9 mouse cellular contexts compared by ENCODE assay signal in the genomic region with DNA sequence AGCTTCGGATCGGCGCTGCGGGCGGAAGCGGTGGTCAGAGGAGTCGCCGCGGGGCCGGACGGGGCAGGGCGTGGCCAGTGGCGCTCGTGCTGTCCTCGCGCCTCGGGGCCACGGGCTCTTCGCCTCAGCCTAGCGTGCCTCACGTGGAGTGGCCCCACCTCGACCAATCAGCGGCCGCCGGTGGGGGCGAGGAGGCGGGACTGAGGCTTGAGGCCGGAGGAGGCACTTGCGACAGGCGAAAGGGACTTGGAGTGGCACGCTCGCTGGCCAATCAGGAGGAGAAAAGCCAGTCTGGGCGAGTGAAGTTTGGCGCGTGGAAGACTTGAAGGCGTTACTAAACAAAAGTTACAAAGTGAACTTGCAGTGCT. TPM values are rescaled to one million over a fixed set of nuclear protein-coding genes. Genes with fewer than 3 reads are reported as not detected.
DNase-seq lines count a peak whose midpoint lies in the region; ATAC-seq and TF ChIP-seq lines count a peak whose summit lies in the region.
"Had no signal": no experiment of that assay in that cellular context is flagged by ENCODE, and none has a peak within 500 bp of the region (broad histone marks: within the 10 kb centered on the region; RNA-seq: fewer than 3 reads in every experiment).

Gene Rbm46, minus strand, starts transcription at position 112 of the 368 bp plus-strand sequence.

- peak within 1 kb of the TSS; percentile 57 for H3K4me2 ChIP-seq in forebrain, postnatal 0 days (ENCODE audit: low read depth)
- peak within 1 kb of the TSS; percentile 33; the same call in 1 of the 2 replicates for H3K4me2 ChIP-seq in liver, embryonic 14.5 days (ENCODE audit: low read depth)
- H3K4me2 ChIP-seq in neural tube, embryonic 13.5 days = peak within 1 kb of the TSS; percentile 60

- H3K9me3 ChIP-seq in forebrain, postnatal 0 days (ENCODE audit: low read length) = peaks cover 3% of the 10 kb centered on the region; the same call in 1 of the 2 replicates
- H3K9me3 ChIP-seq in liver, embryonic 14.5 days (ENCODE audit: control insufficient read depth, low read length) = no peaks in the 10 kb centered on the region
- H3K9me3 ChIP-seq in neural tube, embryonic 13.5 days = no peaks in the 10 kb centered on the region

- no peak for TF ChIP-seq EP300 in liver, embryonic 14.5 days (IDR thresholded peaks at IDR 0.05; ENCODE audit: low read depth)

- intact Hi-C loops in heart, postnatal 14 days (cut with DNase I) = loop anchor here (2.0 to 5.0 kb wide), 2 partner anchors 118 to 176 kb away; no protein-coding TSS in a partner anchor

- ATAC-seq in forebrain, postnatal 0 days = peak; percentile 96
- no peak for ATAC-seq in liver, embryonic 14.5 days (ENCODE audit: insufficient read depth)
- ATAC-seq in neural tube, embryonic 13.5 days (ENCODE audit: low read depth) = peak; percentile 96
- ATAC-seq: Patski had no signal

- no peaks in the 10 kb centered on the region for H3K4me1 ChIP-seq in forebrain, postnatal 0 days (ENCODE audit: insufficient read depth)
- no peaks in the 10 kb centered on the region for H3K4me1 ChIP-seq in liver, embryonic 14.5 days (replicated peaks; ENCODE audit: control insufficient read depth in 2 of 2, insufficient read depth in 2 of 2, low read length in 1 of 2)
- H3K4me1 ChIP-seq in neural tube, embryonic 13.5 days (replicated peaks) = peaks cover 10% of the 10 kb centered on the region

- peak within 1 kb of the TSS; percentile 14; the same call in 1 of the 2 replicates for H3K9ac ChIP-seq in forebrain, postnatal 0 days
- H3K9ac ChIP-seq in liver, embryonic 14.5 days (replicated peaks) = no peak within 1 kb of the TSS
- H3K9ac ChIP-seq in neural tube, embryonic 13.5 days = peak within 1 kb of the TSS; percentile 41

- H3K27me3 ChIP-seq in forebrain, postnatal 0 days (ENCODE audit: insufficient read depth, low read length) = peaks cover 18% of the 10 kb centered on the region; the same call in 1 of the 2 replicates
- H3K27me3 ChIP-seq in liver, embryonic 14.5 days (ENCODE audit: control insufficient read depth, insufficient read depth, low read length) = peaks cover 16% of the 10 kb centered on the region
- H3K27me3 ChIP-seq in neural tube, embryonic 13.5 days = peaks cover 27% of the 10 kb centered on the region

- H3K36me3 ChIP-seq in forebrain, postnatal 0 days (ENCODE audit: insufficient read depth) = no peaks in the 10 kb centered on the region
- H3K36me3 ChIP-seq in liver, embryonic 14.5 days (replicated peaks; ENCODE audit: control insufficient read depth, insufficient read depth, low read depth) = no peaks in the 10 kb centered on the region
- no peaks in the 10 kb centered on the region for H3K36me3 ChIP-seq in neural tube, embryonic 13.5 days

- peak; percentile 92 for DNase-seq in ES-CJ7 (ENCODE audit: low read depth, low spot score)
- peak; percentile 22 to 34 for DNase-seq in cerebellum, adult 18-20 months
- DNase-seq in forebrain, postnatal 0 days = peak; percentile 83
- DNase-seq in heart, postnatal 14 days = peak; percentile 78 to 84
- peak; percentile 62 to 80 for DNase-seq in kidney, postnatal 36 days
- DNase-seq in liver, embryonic 14.5 days (ENCODE audit: low read depth in 3 of 3, low spot score in 3 of 3) = peak in 2 of 3 experiments; percentile 7 to 12
- peak; percentile 58 for DNase-seq in urinary bladder, adult 2 months (ENCODE audit: low spot score)

- WGBS in forebrain, postnatal 0 days = 27% methylated on average over 36 of the region's 36 CpGs
- 21% methylated on average over 36 of the region's 36 CpGs for WGBS in liver, embryonic 14.5 days (ENCODE audit: insufficient replicate concordance)
- 30% methylated on average over 36 of the region's 36 CpGs for WGBS in neural tube, embryonic 13.5 days

- no peak within 1 kb of the TSS for H3K27ac ChIP-seq in forebrain, postnatal 0 days (ENCODE audit: low read depth, low read length)
- no peak within 1 kb of the TSS for H3K27ac ChIP-seq in liver, embryonic 14.5 days
- H3K27ac ChIP-seq in neural tube, embryonic 13.5 days (replicated peaks) = no peak within 1 kb of the TSS

- H3K4me3 ChIP-seq in forebrain, postnatal 0 days (ENCODE audit: low read depth, low read length) = peak within 1 kb of the TSS; percentile 29
- H3K4me3 ChIP-seq in liver, embryonic 14.5 days (ENCODE audit: insufficient read depth in 1 of 2, low read depth in 2 of 2, low read length in 2 of 2) = peak within 1 kb of the TSS in 1 of 2 experiments; percentile 29; a peak in 2 of 4 replicates
- H3K4me3 ChIP-seq in neural tube, embryonic 13.5 days = peak within 1 kb of the TSS; percentile 42

- no peak for TF ChIP-seq CTCF in forebrain, postnatal 0 days (IDR thresholded peaks at IDR 0.05; ENCODE audit: low read depth)
- no peak for TF ChIP-seq CTCF in liver, embryonic 14.5 days (IDR thresholded peaks at IDR 0.05; ENCODE audit: low read depth)

RNA-seq across cellular contexts. Expression of gene Rbm46, which starts in this region (rescaled TPM):
- total RNA-seq in forebrain, postnatal 0 days (2014; rRNA removed) = 1.0 and 1.4 TPM in 2 replicates
- polyA plus RNA-seq in forebrain, postnatal 0 days (2015; fragmentation: Nextera tagmentation; extraction: Ambion mirVana) = 0.96 and 1.6 TPM in 2 replicates
- total RNA-seq in heart, postnatal 14 days (2021) = under 1 TPM; 0.43 to 0.59 TPM
- polyA plus RNA-seq in liver, embryonic 14.5 days (2012; rRNA removed) = 0.22 and 0.24 TPM in 2 replicates
- polyA plus RNA-seq in liver, embryonic 14.5 days (2014; fragmentation: Nextera tagmentation; extraction: Ambion mirVana) = 0.82 and 0.89 TPM in 2 replicates
- 1.9 TPM in 2 replicates for polyA plus RNA-seq in neural tube, embryonic 13.5 days (2015; fragmentation: Nextera tagmentation; extraction: Ambion mirVana)
- polyA plus RNA-seq in urinary bladder, adult 2 months (2012; rRNA removed) = 1.0 and 1.1 TPM in 2 replicates
- polyA plus RNA-seq: Patski had no signal

Comparison
In these comparisons a context has a peak if more than half of its experiments do, and no peak if none do; other contexts are left out.
1. Peak in DNase-seq in heart, postnatal 14 days; RNA of the gene not detected or under 1 TPM.
2. Peak in DNase-seq and H3K4me2 ChIP-seq in liver, embryonic 14.5 days; RNA of the gene not detected or under 1 TPM.
3. DNase-seq: peak in every context shown above with its lines; median percentile 92 in ES-CJ7; 83 in forebrain, postnatal 0 days; 81 in heart, postnatal 14 days; 71 in kidney, postnatal 36 days; 58 in urinary bladder, adult 2 months; 28 in cerebellum, adult 18-20 months; 10 in liver, embryonic 14.5 days.